Mouse (Mus musculus) forebrain, postnatal 0 days (tissue): ENCODE results near the gene Spaca4. TPM values are rescaled to one million over a fixed set of nuclear protein-coding genes. Genes with fewer than 3 reads are reported as not detected.
A peak's percentile ranks its signal among the peaks of the same experiment; 100 is the strongest.

Source experiments
- ATAC-seq: fragments of 200-750 bp; cut with Nextera tagmentation; 2 replicates; pipeline ENCODE4 v1.8.0; 2017; ENCODE audit warnings: mild to moderate bottlenecking, moderate library complexity
- DNase-seq: peaks from one replicate; pipeline ENCODE4 v3.0.0-alpha.2; 2015
- H3K27ac ChIP-seq: fragments of 300-500 bp; sonication (generic); 2 replicates; pipeline ENCODE4 v1.5.1; 2014; ENCODE audit warnings: low read depth, mild to moderate bottlenecking, antibody characterized with exemption, low read length, moderate library complexity, mixed read lengths
- H3K27me3 ChIP-seq: fragments of 300-500 bp; sonication (generic); 2 replicates; pipeline ENCODE4 v1.6.1; 2014; ENCODE audit warnings: mild to moderate bottlenecking, low read length, mixed read lengths; ENCODE audit not compliant: insufficient read depth
- H3K36me3 ChIP-seq: fragments of 300-500 bp; sonication (generic); 2 replicates; pipeline ENCODE4 v1.6.1; 2014; ENCODE audit warnings: mild to moderate bottlenecking, moderate library complexity; ENCODE audit not compliant: insufficient read depth
- H3K4me1 ChIP-seq: fragments of 300-500 bp; sonication (generic); 2 replicates; pipeline ENCODE4 v1.6.1; 2014; ENCODE audit warnings: antibody characterized with exemption; ENCODE audit not compliant: insufficient read depth
- H3K4me2 ChIP-seq: fragments of 300-500 bp; sonication (generic); 2 replicates; pipeline ENCODE4 v1.6.1; 2014; ENCODE audit warnings: low read depth, mild to moderate bottlenecking, moderate library complexity
- H3K4me3 ChIP-seq: fragments of 300-500 bp; sonication (generic); 2 replicates; pipeline ENCODE4 v1.5.1; 2014; ENCODE audit warnings: low read depth, low read length, mixed read lengths
- H3K9ac ChIP-seq: fragments of 300-500 bp; sonication (generic); 2 replicates; pipeline ENCODE4 v1.6.1; 2014; ENCODE audit warnings: mild to moderate bottlenecking
- H3K9me3 ChIP-seq: fragments of 300-500 bp; sonication (generic); 2 replicates; pipeline ENCODE4 v1.6.1; 2016; ENCODE audit warnings: low read length
- CTCF ChIP-seq: sonication (generic); IDR thresholded peaks from 2 replicates; pipeline ENCODE4 v1.5.1; 2016; ENCODE audit warnings: antibody characterized with exemption, control low read depth, low read depth
- WGBS: fragments of 180-500 bp; shearing (Covaris S2); extraction: QIAGEN DNeasy Blood & Tissue Kit; methylation state at CpG from one replicate; pipeline ENCODE4 v1.1.7; 2014; 5-methylcytosine and 5-hydroxymethylcytosine counted together
- polyA plus RNA-seq: library from polyadenylated mRNA; unstranded; fragments of >200 nt; fragmentation: Nextera tagmentation; extraction: Ambion mirVana; gene quantifications from 2 replicates; pipeline ENCODE4 v1.2.1, GENCODE M21; 2015
- total RNA-seq: library from RNA; depleted of rRNA; stranded (reverse); fragments of >200 nt; gene quantifications from 2 replicates; pipeline ENCODE4 v1.2.3, GENCODE M21; 2014

The Spaca4 gene
- total and polyA plus RNA-seq, 2 experiments from 2014 or later: not detected

DNA sequence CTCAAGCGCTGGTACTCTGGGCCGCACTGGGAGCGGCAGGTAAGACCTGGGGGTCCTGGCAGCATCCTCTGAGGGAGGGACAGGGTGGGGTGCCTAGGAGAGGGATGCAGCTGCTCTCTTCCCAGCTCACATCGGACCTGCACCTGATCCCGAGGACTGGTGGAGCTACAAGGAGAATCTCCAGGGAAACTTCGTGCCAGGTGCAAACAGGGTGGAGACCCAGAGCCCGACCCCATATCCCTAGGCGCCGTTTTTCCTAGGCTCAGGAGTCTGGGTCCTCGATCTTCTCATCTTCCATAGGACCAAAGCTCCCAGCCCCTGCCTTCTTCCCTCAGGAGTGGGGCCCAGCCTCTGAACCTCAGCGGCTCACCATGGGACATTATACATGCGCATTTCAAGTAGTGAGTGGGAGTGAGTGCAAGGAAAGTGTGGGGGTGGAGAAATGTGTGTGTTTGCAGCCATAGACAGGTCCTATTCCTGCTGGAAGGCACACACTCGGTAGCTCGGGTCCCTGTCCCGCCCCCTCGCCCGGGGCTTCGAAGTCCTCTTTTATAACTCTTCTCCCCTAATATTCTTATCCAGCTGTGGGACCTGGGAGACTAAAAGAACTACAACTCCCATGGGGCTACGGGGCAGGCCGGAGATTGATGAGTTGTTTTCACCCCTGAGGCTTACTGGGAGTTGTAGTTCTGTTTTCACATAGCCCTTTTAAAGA, 25.2 kb downstream of the Spaca4 start:
- ATAC-seq (peak; percentile 19; the same call in 1 of the 2 replicates), DNase-seq (peak; percentile 84)
- peaks cover 31% of the 10 kb centered on the region for H3K4me1 ChIP-seq
- peak overlapping the region; percentile 78 for H3K9ac ChIP-seq
- no peaks in the 10 kb centered on the region for H3K27me3 ChIP-seq
- no peaks in the 10 kb centered on the region for H3K36me3 ChIP-seq
- WGBS: 2% methylated on average over 19 of the region's 20 CpGs
- H3K4me3 ChIP-seq: peak overlapping the region; percentile 54
- TF ChIP-seq CTCF: no peak
- H3K4me2 ChIP-seq: peak overlapping the region; percentile 95
- H3K27ac ChIP-seq: peak overlapping the region; percentile 93
- H3K9me3 ChIP-seq: no peaks in the 10 kb centered on the region

DNA sequence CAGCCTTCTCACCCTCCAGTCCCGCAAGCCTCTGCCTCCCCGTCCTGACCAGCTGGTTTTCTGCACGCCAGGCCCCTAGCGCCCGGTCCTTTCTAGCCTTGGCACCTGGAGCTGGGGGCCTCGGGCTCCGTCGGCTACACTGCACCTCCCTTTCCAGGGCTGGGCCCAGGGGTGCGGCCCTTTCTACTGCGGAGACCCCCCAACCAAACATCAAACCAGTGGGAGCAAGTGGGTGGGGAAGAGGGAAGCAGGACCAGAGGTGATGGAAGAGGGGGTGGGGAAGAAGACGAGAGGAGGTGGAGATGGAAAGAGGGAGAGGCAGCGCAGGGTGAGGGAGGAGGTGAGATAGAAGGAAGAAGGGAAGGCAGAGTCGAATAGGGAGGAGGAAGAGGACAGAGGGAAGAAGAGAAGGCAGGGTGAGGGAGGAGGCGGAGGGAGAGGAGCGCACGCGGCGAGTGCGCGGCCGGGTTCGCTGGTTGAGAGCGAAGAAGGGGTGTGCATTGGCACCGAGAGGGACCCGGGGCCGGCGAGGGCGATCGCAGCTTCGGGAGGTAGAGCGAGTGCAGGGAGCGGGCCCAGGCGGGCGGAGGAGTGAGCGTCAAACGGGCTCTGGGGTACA, 26.0 kb downstream of the Spaca4 start, which contains the start of gene Car11:
Gene Car11, plus strand, starts transcription at position 321 of the 619 bp plus-strand sequence.
- ATAC-seq (peak; percentile 12; the same call in 1 of the 2 replicates), DNase-seq (peak; percentile 62)
- peak within 1 kb of the TSS; percentile 78 for H3K9ac ChIP-seq
- H3K4me3 ChIP-seq: peak within 1 kb of the TSS; percentile 54
- peak within 1 kb of the TSS; percentile 95 for H3K4me2 ChIP-seq
- H3K36me3 ChIP-seq: no peaks in the 10 kb centered on the region
- H3K4me1 ChIP-seq: peaks cover 29% of the 10 kb centered on the region
- no peaks in the 10 kb centered on the region for H3K27me3 ChIP-seq
- H3K27ac ChIP-seq: peak within 1 kb of the TSS; percentile 93
- 1% methylated on average over 35 of the region's 36 CpGs for WGBS
- no peak for TF ChIP-seq CTCF
- no peaks in the 10 kb centered on the region for H3K9me3 ChIP-seq

DNA sequence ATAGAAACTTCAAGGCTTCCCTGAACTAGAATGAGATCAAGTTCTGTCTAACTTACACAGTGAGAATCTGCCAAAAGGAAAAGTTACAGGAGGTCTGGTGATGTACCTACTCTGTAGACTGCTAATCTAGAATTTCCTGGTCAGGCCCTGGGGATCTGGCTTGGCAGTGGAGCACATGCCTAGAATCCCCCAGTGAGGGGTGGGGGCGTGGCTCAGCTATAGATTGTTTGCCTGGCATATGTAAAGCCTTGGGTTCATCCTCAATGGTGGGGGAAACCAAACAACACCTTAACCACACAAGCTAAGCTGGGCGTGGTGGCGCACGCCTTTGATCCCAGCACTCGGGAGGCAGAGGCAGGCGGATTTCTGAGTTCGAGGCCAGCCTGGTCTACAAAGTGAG, 27.7 kb downstream of the Spaca4 start:
- no peak overlapping the region for H3K4me2 ChIP-seq
- 87% methylated on average over 6 of the region's 7 CpGs for WGBS
- H3K9ac ChIP-seq: no peak overlapping the region
- DNase-seq (no peak), ATAC-seq (no peak)
- H3K9me3 ChIP-seq: no peaks in the 10 kb centered on the region
- no peaks in the 10 kb centered on the region for H3K36me3 ChIP-seq
- no peak overlapping the region for H3K4me3 ChIP-seq
- H3K4me1 ChIP-seq: peaks cover 18% of the 10 kb centered on the region
- no peaks in the 10 kb centered on the region for H3K27me3 ChIP-seq
- TF ChIP-seq CTCF: no peak
- no peak overlapping the region for H3K27ac ChIP-seq

DNA sequence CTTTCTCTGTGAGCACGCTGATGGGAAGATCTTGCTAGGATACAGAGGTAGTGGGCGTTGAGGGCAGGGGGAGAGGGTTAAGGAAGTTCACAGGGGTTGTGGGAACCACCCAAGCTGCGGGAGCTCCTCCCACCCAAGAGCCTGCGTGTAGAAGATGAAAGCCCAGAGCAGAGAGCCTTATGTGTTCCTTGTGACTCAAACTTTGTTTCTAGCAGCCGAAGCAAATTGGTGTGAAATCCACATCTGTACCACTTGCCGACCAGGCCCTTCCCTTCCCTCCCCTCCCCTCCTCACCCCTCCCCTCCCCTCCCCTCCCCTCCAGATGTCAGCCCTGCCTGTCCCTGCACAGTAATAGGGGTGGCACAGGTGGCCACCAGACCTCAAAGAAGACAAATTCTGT, 30.5 kb downstream of the Spaca4 start:
- H3K9me3 ChIP-seq: no peaks in the 10 kb centered on the region
- H3K4me3 ChIP-seq: no peak overlapping the region
- no peak overlapping the region for H3K4me2 ChIP-seq
- no peak for ATAC-seq
- no peak overlapping the region for H3K27ac ChIP-seq
- H3K9ac ChIP-seq: no peak overlapping the region
- no peak for TF ChIP-seq CTCF
- no peaks in the 10 kb centered on the region for H3K27me3 ChIP-seq
- H3K4me1 ChIP-seq: peaks cover 8% of the 10 kb centered on the region; the same call in 1 of the 2 replicates
- H3K36me3 ChIP-seq: no peaks in the 10 kb centered on the region
- no peak for DNase-seq
- WGBS: 42% methylated on average over 6 of the region's 6 CpGs

DNA sequence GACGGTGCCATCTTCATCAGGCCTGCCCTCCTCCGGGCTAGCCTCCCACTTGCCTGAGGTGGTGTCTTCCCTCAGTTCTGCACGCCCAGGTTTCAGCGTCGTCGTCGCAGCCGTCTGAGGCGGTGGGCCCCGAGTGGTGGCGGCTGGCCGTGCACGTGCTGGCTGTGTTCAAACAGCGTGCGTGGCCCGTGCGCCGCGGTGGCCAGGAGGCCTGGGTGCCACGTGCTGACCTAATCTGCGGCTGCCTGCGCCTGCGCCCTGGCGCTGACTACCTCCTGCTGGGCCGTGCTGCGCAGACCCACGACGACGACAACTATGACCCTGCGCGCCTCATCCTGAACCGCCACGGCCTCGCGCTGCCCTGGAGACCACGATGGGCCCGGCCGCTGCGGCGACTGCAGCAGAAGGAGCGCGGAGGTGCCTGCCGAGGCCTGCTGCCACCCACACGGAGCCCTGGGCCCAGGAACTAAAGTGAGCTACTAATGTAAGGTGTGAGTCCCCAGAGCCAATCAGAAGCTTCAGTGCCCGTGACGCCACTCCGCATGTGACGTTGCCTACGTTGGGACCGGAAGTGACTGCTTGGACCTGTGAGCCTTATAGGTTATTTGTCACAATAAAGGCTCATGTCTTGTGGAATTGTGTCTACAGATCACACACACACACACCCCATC, 31.6 kb downstream of the Spaca4 start, which contains the start of gene Sec1:
Gene Sec1, minus strand, starts transcription at position 482 of the 671 bp plus-strand sequence.
- no peak for DNase-seq
- Histone ChIP-seq H3K4me1 (peaks cover 8% of the 10 kb centered on the region; the same call in 1 of the 2 replicates), H3K9me3 (no peaks in the 10 kb centered on the region), H3K9ac (no peak within 1 kb of the TSS), H3K27ac (no peak within 1 kb of the TSS), H3K4me2 (no peak within 1 kb of the TSS), H3K36me3 (no peaks in the 10 kb centered on the region), H3K27me3 (no peaks in the 10 kb centered on the region), H3K4me3 (no peak within 1 kb of the TSS)
- WGBS: 92% methylated on average over 50 of the region's 50 CpGs
- no peak for TF ChIP-seq CTCF
- no peak for ATAC-seq

DNA sequence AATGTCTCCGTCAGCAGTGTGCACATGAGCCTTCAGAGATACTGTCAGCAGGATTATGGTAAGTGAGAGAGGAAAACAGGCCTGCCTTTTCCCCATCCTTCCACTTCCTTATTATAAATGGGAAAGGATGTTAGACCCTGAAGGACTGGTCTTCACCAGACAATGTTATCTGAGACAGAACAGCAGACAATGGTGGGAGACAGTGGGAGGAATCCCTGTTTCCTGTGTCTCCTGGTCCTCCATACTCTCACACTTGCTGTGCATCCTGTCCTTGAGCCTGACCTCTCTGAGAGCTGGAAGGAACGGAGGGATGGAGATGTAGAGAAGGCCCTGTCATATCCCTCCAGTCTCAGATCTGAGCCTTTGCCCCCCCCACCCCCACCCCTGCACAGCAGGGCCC, 33.2 kb downstream of the Spaca4 start:
- no peaks in the 10 kb centered on the region for H3K9me3 ChIP-seq
- H3K4me3 ChIP-seq: no peak overlapping the region
- no peak overlapping the region for H3K4me2 ChIP-seq
- no peak overlapping the region for H3K27ac ChIP-seq
- TF ChIP-seq CTCF: no peak
- no peaks in the 10 kb centered on the region for H3K4me1 ChIP-seq
- H3K36me3 ChIP-seq: no peaks in the 10 kb centered on the region
- H3K9ac ChIP-seq: no peak overlapping the region
- ATAC-seq (no peak), DNase-seq (no peak)
- WGBS: 85% methylated on average over 2 of the region's 2 CpGs
- no peaks in the 10 kb centered on the region for H3K27me3 ChIP-seq

DNA sequence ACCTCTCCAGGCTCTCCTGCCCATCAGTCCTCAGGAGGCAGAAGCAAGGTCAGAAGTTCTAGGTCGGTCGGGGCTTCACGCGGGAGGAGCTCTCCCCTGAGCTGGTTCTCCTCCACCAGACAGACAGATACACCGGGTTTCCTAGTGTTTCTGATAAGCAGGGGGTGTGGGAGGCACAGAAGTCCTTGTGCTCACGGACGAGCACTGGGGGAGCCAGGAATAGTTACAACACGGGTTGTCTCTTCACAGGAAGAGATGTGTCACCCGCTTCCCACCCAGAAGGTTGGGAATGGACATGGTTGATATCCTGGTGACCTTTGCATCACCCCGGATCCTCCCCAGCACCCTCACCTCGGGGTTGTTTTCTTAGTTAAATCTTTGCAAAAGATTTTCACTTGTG, 35.8 kb downstream of the Spaca4 start:
- no peak for TF ChIP-seq CTCF
- Histone ChIP-seq H3K9me3 (no peaks in the 10 kb centered on the region), H3K36me3 (no peaks in the 10 kb centered on the region), H3K4me2 (no peak overlapping the region), H3K27me3 (no peaks in the 10 kb centered on the region), H3K27ac (no peak overlapping the region), H3K9ac (no peak overlapping the region), H3K4me3 (no peak overlapping the region), H3K4me1 (no peaks in the 10 kb centered on the region)
- DNase-seq (no peak), ATAC-seq (no peak)
- WGBS: 80% methylated on average over 11 of the region's 11 CpGs
